Mouse (Mus musculus): Measurements from ENCODE around the gene Rps6ka5. TPM values are rescaled to one million over a fixed set of nuclear protein-coding genes. Genes with fewer than 3 reads are reported as not detected.

Rps6ka5 gene
- total RNA-seq, 4 experiments from 2014 or later = 30.8 to 38.6 (median 34.8) TPM

DNA sequence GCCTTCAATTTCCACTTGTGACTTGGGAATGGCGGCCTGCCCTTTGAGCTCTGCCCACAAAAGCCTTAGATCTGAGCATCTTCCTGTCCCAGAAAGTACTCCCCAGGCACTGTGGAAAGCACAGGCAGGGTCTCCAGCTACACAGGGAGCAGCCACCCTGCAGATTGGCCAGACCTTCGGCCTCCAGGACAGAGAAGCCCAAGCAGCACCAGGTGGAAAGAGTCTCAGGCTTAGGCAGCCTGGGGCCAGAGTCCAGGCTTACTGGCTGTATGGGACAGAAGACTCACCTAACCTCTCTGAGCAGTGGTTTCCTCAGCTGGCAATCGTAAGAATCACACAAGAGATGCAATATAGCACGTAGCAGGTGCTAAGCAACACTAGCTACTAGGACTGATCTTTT is 223.1 kb downstream of the Rps6ka5 start:
- DNase-seq (ENCODE audit: low spot score in 2 of 2) = no peak

DNA sequence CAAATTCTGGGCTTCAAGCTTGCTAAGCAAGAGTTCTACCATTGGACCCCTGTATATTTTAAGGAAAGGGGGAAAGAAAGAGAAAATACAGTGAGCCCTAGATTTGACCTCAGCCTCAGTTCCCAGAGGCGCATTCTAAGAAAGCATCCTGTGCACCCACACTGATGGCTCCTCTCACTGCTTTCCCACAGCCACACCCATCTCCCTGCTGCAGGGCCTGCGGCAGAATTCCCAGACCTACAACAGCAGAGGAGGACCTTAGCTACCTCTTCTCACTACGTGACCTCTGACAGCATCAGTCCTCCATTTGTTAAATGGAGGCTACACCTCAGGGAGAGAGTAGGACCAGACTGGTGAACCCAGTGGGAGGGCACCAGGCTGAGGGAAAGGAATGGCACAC is 224.2 kb downstream of the Rps6ka5 start:
- DNase-seq (ENCODE audit: low spot score in 2 of 2) = no peak

DNA sequence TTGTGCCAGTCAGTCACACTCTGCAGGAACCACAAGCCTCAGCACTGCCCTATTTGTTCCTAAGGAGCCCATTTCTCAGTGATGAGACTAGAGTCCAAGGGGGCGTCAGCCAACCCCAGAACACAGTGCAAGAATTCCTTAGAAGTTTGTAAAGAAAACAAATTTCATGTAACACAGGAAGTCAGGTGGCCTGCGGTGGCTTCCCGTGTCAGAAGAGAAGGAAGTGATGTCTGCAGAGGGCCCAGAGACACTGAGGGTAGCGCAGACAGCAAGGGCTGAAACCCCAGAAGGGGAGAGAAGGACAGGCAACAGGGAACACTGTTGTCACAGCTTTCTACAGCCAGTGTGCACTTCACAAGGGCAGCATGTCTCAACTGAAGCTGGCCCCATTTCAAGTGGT is 225.5 kb downstream of the Rps6ka5 start:
- DNase-seq (ENCODE audit: low spot score in 2 of 2) = no peak

DNA sequence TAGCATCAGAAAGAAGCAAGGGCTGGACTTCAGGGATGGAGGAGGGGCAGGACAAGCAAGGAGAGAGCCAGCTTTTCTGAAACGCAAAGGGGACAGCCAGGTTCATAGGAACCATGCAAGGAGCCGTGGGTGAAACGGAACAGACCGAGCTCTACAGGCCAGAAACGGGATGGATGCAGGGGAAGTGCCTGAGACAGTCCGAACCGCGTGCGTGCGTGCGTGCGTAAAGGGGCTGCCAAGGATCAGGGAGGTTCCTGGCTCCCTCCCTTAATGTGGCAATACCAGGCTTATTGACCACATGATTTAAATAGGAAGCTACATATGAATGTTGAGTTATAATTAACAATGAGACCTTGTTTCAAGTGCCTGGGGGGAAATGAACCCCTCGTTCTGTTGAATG is 227.3 kb downstream of the Rps6ka5 start:
- DNase-seq (ENCODE audit: low spot score in 2 of 2) = no peak

Other genes with a start within 250 kb of the Rps6ka5 start
- gene Ttc7b, start 206.2 kb downstream of the Rps6ka5 start, total RNA-seq (2022) = 100 to 1,000 TPM; 197 to 225 (median 213) TPM
- 10 to 100 TPM; 10.5 to 14.1 (median 12.7) TPM for gene Dglucy, start 52.1 kb upstream of the Rps6ka5 start, total RNA-seq (2022)
- 10 to 100 TPM; 11.0 to 13.4 (median 12.4) TPM for gene Gpr68, start 181.2 kb upstream of the Rps6ka5 start, total RNA-seq (2022)